Mouse (Mus musculus): Measurements from ENCODE around the gene Msantd2.

DNA sequence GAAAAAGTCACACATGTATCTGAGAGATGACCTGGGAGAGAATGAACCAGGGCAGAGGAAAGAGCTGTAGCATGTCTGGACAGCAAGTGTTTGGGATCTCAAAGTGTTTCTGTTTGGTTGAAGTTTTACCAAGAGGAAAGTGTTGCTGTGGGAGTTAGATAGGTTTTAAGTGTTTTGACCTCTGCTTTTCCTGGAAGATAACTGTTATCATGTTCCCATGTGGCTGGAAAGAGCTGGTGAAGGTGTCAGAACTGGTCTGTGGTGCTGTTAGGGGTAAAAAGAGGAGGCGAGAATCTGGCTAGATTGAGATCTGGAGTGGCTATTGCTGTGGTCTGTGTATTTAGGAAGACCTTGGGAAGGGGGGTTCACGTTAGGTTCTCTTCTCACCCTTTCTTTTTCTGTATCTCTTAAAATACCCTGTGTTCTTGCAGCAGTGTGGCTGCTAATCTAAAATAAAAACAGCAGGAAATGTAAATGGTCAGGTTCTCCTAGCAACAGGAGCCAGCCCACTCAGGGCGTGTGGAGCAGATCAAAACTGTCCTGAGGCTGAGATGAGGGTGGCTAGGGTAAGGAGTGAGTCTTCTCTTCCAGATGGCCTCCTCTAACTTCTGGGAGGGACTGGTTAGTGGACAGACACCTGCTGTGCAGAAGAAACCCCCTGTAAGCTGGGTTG, 83.2 kb downstream of the Msantd2 start:
- no peak for TF ChIP-seq POLR2A (IDR thresholded peaks at IDR 0.05; ENCODE audit: extremely low read depth, insufficient read depth, low read length)
- TF ChIP-seq CTCF (IDR thresholded peaks at IDR 0.05; ENCODE audit: low read depth, low read length) = no peak

Measured in liver, adult 2 months (tissue).